Mouse (Mus musculus) layer of hippocampus, postnatal 36 days (tissue): ENCODE measurements around the gene Ints11. TPM values are rescaled to one million over a fixed set of nuclear protein-coding genes. Genes with fewer than 3 reads are reported as not detected.
A peak's percentile ranks its signal among the peaks of the same experiment; 100 is the strongest.

Experiments used
- DNase-seq, 2 experiments: peaks; one replicate each; pipeline ENCODE4 v3.0.0; 2022
- total RNA-seq, 2 experiments: library from RNA; stranded (reverse); gene quantifications; 2 replicates each; pipeline ENCODE4 v1.2.3; 2021

The Ints11 gene
- total RNA-seq, 2 experiments from 2014 or later: 35.7 to 36.9 TPM

- no peak for DNase-seq
These were observed 20.8 kb upstream of the Ints11 start for GRCm38 (mm10) chr4:155848434-155849095.

GRCm38 (mm10) chr4:155849391-155849790 is 20.0 kb upstream of the Ints11 start:
- no peak for DNase-seq

- no peak for DNase-seq
These were observed 19.4 kb upstream of the Ints11 start for GRCm38 (mm10) chr4:155849792-155850451.

GRCm38 (mm10) chr4:155851368-155851767 is 18.0 kb upstream of the Ints11 start:
- no peak for DNase-seq

GRCm38 (mm10) chr4:155851951-155852411 is 17.4 kb upstream of the Ints11 start:
- no peak for DNase-seq

- DNase-seq: no peak
These were observed 15.9 kb upstream of the Ints11 start for GRCm38 (mm10) chr4:155853421-155853820.

GRCm38 (mm10) chr4:155854991-155855390 is 14.4 kb upstream of the Ints11 start:
- no peak for DNase-seq

- no peak for DNase-seq
These were observed 13.3 kb upstream of the Ints11 start for GRCm38 (mm10) chr4:155856071-155856470.

- DNase-seq: no peak
These were observed 12.5 kb upstream of the Ints11 start for GRCm38 (mm10) chr4:155856881-155857280.

GRCm38 (mm10) chr4:155859318-155859717 is 10.0 kb upstream of the Ints11 start:
- no peak for DNase-seq

GRCm38 (mm10) chr4:155861787-155862186 is 7.6 kb upstream of the Ints11 start:
- no peak for DNase-seq

GRCm38 (mm10) chr4:155863001-155863400 is 6.3 kb upstream of the Ints11 start, which contains the start of gene Tas1r3:
Gene Tas1r3 (minus strand): TSS chr4:155863362.
- DNase-seq: no peak

- DNase-seq: no peak
These were observed 590 bp upstream of the Ints11 start for GRCm38 (mm10) chr4:155868614-155869298.

- DNase-seq: no peak
These were observed 2.1 kb downstream of the Ints11 start for GRCm38 (mm10) chr4:155871404-155871803.

GRCm38 (mm10) chr4:155883587-155883986 is 14.2 kb downstream of the Ints11 start:
- no peak for DNase-seq

GRCm38 (mm10) chr4:155886330-155886729 is 17.0 kb downstream of the Ints11 start:
- no peak for DNase-seq

- DNase-seq: no peak
These were observed 18.3 kb downstream of the Ints11 start for GRCm38 (mm10) chr4:155887674-155888073.

GRCm38 (mm10) chr4:155888181-155888580 is 18.8 kb downstream of the Ints11 start:
- DNase-seq: no peak

- DNase-seq: no peak
These were observed 20.0 kb downstream of the Ints11 start for GRCm38 (mm10) chr4:155889316-155889715.

- peak in 1 of 2 experiments; percentile 31 for DNase-seq
These were observed 21.7 kb downstream of the Ints11 start for GRCm38 (mm10) chr4:155891011-155891471.

- DNase-seq: peak; percentile 93 to 94
These were observed 22.2 kb downstream of the Ints11 start, which contains the start of the genes Pusl1 and Acap3 for GRCm38 (mm10) chr4:155891551-155892001. Gene Pusl1 (minus strand): TSS chr4:155891781. Gene Acap3 (plus strand): TSS chr4:155891822.

- DNase-seq: peak; percentile 84 to 85
These were observed 22.7 kb downstream of the Ints11 start for GRCm38 (mm10) chr4:155892017-155892416.
